Mouse (Mus musculus): ENCODE measurements around the gene Crb1.

DNA sequence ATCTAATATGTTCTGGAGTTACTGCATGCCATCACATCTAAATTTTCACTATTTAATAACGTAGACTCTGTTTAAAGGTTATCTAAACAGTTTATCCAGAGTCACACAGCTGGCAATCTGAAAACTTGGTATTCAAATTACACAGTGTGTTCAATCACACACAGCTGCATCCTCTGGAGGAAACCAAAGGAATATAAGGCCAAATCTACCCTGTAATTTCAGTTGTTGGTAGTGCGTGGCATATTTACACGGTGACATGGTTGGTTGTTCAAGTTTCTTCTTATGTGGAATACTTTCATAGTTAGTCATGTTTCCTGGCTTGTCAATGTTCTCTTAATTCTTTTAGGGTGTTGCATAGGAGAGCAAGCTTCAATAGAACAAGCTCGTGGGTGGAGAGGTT, 166.4 kb downstream of the Crb1 start:
- TF ChIP-seq CTCF (IDR thresholded peaks at IDR 0.05; ENCODE audit: low read depth, low read length): no peak
- TF ChIP-seq POLR2A (IDR thresholded peaks at IDR 0.05; ENCODE audit: insufficient read depth, low read length): no peak
- no peak for TF ChIP-seq EP300 (IDR thresholded peaks at IDR 0.05; ENCODE audit: insufficient read depth, low read depth, low read length)
